In the genomic region with DNA sequence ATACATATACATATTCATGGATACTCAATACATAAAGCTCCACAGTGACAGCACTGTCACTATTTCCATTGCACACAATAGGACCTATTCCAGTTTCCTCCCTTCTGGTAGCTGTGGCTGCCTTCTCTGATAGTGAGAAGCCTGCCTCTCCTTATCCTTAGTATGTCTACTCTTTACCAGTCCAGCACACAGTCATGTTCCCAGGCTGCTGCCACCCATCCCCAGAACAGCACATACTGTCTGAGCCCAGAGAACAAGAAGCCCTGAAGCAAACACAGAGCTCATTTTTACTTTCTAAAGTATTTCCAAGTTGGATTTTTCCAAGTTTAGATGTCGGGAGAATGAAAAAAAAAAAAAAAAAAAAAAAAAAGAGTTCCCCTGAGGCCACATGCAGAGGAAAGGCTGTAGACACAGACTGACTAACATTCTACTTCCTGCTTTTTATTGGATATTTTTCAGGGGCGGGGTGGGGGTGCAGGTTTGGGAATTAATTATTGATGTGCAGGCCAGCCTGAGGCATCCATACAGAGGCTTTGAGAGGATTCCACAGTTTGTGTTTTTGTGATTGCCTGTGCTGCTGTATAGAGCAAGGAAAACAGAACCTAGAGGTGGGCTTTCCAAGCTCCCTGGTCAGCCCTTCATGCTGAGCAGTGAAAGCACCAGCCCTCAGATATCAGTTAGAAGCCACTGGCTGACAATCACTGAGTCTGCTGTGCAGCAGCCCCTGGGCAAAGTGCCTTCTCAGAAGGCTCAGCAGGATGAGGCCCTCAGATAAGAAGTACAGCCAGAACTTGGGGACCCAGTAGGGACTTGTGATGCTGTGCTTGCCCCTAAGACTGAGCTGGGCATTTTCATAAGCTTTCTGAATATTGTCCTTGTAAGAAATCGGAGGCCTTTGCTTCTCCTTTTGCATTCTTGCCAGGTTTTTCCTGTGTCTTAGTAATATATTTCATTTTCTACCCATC, we compare ENCODE assay signal across 15 mouse cellular contexts. TPM values are rescaled to one million over a fixed set of nuclear protein-coding genes. Genes with fewer than 3 reads are reported as not detected.
DNase-seq lines count a peak whose midpoint lies in the region; ATAC-seq lines count a peak whose summit lies in the region.
"Had no signal": no experiment of that assay in that cellular context is flagged by ENCODE, and none has a peak within 500 bp of the region (broad histone marks: within the 10 kb centered on the region; RNA-seq: fewer than 3 reads in every experiment).

No protein-coding gene starts in this region.

- peaks cover 3% of the 10 kb centered on the region; the same call in 1 of the 2 replicates for H3K4me1 ChIP-seq in limb, embryonic 10.5 days
- H3K4me1 ChIP-seq in hindbrain, embryonic 10.5 days (replicated peaks) = no peaks in the 10 kb centered on the region
- H3K4me1 ChIP-seq in hindbrain, embryonic 14.5 days (replicated peaks; ENCODE audit: control insufficient read depth, insufficient read depth, low read length) = no peaks in the 10 kb centered on the region
- H3K4me1 ChIP-seq in midbrain, embryonic 16.5 days (ENCODE audit: control insufficient read depth, insufficient read depth, low read length) = no peaks in the 10 kb centered on the region
- H3K4me1 ChIP-seq: hindbrain, embryonic 15.5 days; midbrain, embryonic 10.5 days had no signal

- WGBS in limb, embryonic 10.5 days = 75% methylated on average over 3 of the region's 3 CpGs
- 74% methylated on average over 3 of the region's 3 CpGs for WGBS in hindbrain, embryonic 10.5 days
- 75% methylated on average over 3 of the region's 3 CpGs for WGBS in hindbrain, embryonic 14.5 days
- 72% methylated on average over 3 of the region's 3 CpGs for WGBS in midbrain, embryonic 16.5 days

- no peak overlapping the region for H3K4me3 ChIP-seq in limb, embryonic 10.5 days
- no peak overlapping the region for H3K4me3 ChIP-seq in hindbrain, embryonic 10.5 days
- H3K4me3 ChIP-seq in hindbrain, embryonic 14.5 days (replicated peaks; ENCODE audit: low read length) = no peak overlapping the region
- no peak overlapping the region for H3K4me3 ChIP-seq in midbrain, embryonic 16.5 days (ENCODE audit: low read depth, low read length)
- H3K4me3 ChIP-seq: hindbrain, embryonic 15.5 days; midbrain, embryonic 10.5 days had no signal

- no peaks in the 10 kb centered on the region for H3K36me3 ChIP-seq in limb, embryonic 10.5 days
- H3K36me3 ChIP-seq in hindbrain, embryonic 10.5 days = no peaks in the 10 kb centered on the region
- no peaks in the 10 kb centered on the region for H3K36me3 ChIP-seq in hindbrain, embryonic 14.5 days (replicated peaks; ENCODE audit: control insufficient read depth, insufficient read depth)
- no peaks in the 10 kb centered on the region for H3K36me3 ChIP-seq in midbrain, embryonic 16.5 days (ENCODE audit: control insufficient read depth, insufficient read depth, low read length)
- H3K36me3 ChIP-seq: hindbrain, embryonic 15.5 days; midbrain, embryonic 10.5 days had no signal

- H3K27ac ChIP-seq in limb, embryonic 10.5 days = 0 out of 2 replicates have a peak overlapping the region, but pooled peaks have one; percentile 19
- no peak overlapping the region for H3K27ac ChIP-seq in hindbrain, embryonic 10.5 days
- no peak overlapping the region for H3K27ac ChIP-seq in hindbrain, embryonic 14.5 days
- no peak overlapping the region for H3K27ac ChIP-seq in midbrain, embryonic 16.5 days (ENCODE audit: low read length)
- H3K27ac ChIP-seq: hindbrain, embryonic 15.5 days; midbrain, embryonic 10.5 days had no signal

- no peak for ATAC-seq in hindbrain, embryonic 14.5 days (ENCODE audit: low FRiP score)
- no peak for ATAC-seq in midbrain, embryonic 16.5 days

- H3K9me3 ChIP-seq in limb, embryonic 10.5 days (replicated peaks) = no peaks in the 10 kb centered on the region
- no peaks in the 10 kb centered on the region for H3K9me3 ChIP-seq in hindbrain, embryonic 10.5 days
- no peaks in the 10 kb centered on the region for H3K9me3 ChIP-seq in hindbrain, embryonic 14.5 days (ENCODE audit: control insufficient read depth, low read length)
- H3K9me3 ChIP-seq in midbrain, embryonic 16.5 days (replicated peaks; ENCODE audit: control insufficient read depth, low read length, poor library complexity, severe bottlenecking) = no peaks in the 10 kb centered on the region
- H3K9me3 ChIP-seq: hindbrain, embryonic 15.5 days; midbrain, embryonic 10.5 days had no signal

- no peaks in the 10 kb centered on the region for H3K27me3 ChIP-seq in limb, embryonic 10.5 days (ENCODE audit: low read depth, poor library complexity, severe bottlenecking)
- H3K27me3 ChIP-seq in hindbrain, embryonic 10.5 days (ENCODE audit: insufficient read depth, poor library complexity, severe bottlenecking) = no peaks in the 10 kb centered on the region
- no peaks in the 10 kb centered on the region for H3K27me3 ChIP-seq in hindbrain, embryonic 14.5 days (ENCODE audit: control insufficient read depth, insufficient read depth, low read length)
- H3K27me3 ChIP-seq in midbrain, embryonic 16.5 days (ENCODE audit: control insufficient read depth, insufficient read depth, low read depth, low read length) = no peaks in the 10 kb centered on the region
- H3K27me3 ChIP-seq: hindbrain, embryonic 15.5 days had no signal

- no peak overlapping the region for H3K4me2 ChIP-seq in hindbrain, embryonic 14.5 days (replicated peaks)
- no peak overlapping the region for H3K4me2 ChIP-seq in midbrain, embryonic 16.5 days (ENCODE audit: low read length)
- H3K4me2 ChIP-seq: hindbrain, embryonic 15.5 days; lung, embryonic 14.5 days had no signal

- no peak overlapping the region for H3K9ac ChIP-seq in hindbrain, embryonic 14.5 days
- H3K9ac ChIP-seq in midbrain, embryonic 16.5 days (ENCODE audit: low read depth, low read length) = no peak overlapping the region
- H3K9ac ChIP-seq: hindbrain, embryonic 15.5 days; lung, embryonic 14.5 days had no signal

- peak; percentile 45 to 56 for DNase-seq in heart, adult 18-20 months
- DNase-seq in heart, postnatal 4 days = no peak
- peak; percentile 19 for DNase-seq in 3134 (ENCODE audit: extremely low read depth, insufficient read length, low spot score)
- DNase-seq in brain, adult 2 months (ENCODE audit: low read depth, low spot score) = peak; percentile 26
- DNase-seq in limb, embryonic 10.5 days (ENCODE audit: low spot score) = no peak
- DNase-seq in hindbrain, embryonic 10.5 days (ENCODE audit: low spot score) = no peak
- no peak for DNase-seq in hindbrain, embryonic 14.5 days (ENCODE audit: low spot score)
- DNase-seq: cerebellum, adult 8-10 months; lung, embryonic 14.5 days; thymus, adult 18-20 months had no signal

RNA-seq across cellular contexts. Expression of a gene that starts 4.1 kb away (rescaled TPM):
- not detected for total RNA-seq in heart, adult 18-20 months (2021)
- not detected for total RNA-seq in heart, postnatal 4 days (2021)
- polyA plus RNA-seq in limb, embryonic 10.5 days (2016; fragmentation: Nextera tagmentation; extraction: Ambion mirVana) = not detected in 2 replicates
- not detected in 2 replicates for polyA plus RNA-seq in hindbrain, embryonic 10.5 days (2016; fragmentation: Nextera tagmentation; extraction: Ambion mirVana)
- not detected in 2 replicates for polyA plus RNA-seq in hindbrain, embryonic 14.5 days (2014; fragmentation: Nextera tagmentation; extraction: Ambion mirVana)
- polyA plus RNA-seq in midbrain, embryonic 16.5 days (2015; fragmentation: Nextera tagmentation; extraction: Ambion mirVana) = not detected in 2 replicates
- total RNA-seq: adrenal gland, postnatal 4 days; left cerebral cortex, adult 8-10 months had no signal
- polyA plus RNA-seq: hindbrain, embryonic 15.5 days; lung, embryonic 14.5 days; midbrain, embryonic 10.5 days had no signal

RNA-seq across cellular contexts. Expression of a gene that starts 20.3 kb away (rescaled TPM):
- 1 to 10 TPM; 5.5 to 5.9 TPM for total RNA-seq in heart, adult 18-20 months (2021)
- 1 to 10 TPM; 7.6 to 9.1 TPM for total RNA-seq in heart, postnatal 4 days (2021)
- polyA plus RNA-seq in limb, embryonic 10.5 days (2016; fragmentation: Nextera tagmentation; extraction: Ambion mirVana) = 1.0 and 3.7 TPM in 2 replicates
- 0.98 and 1.2 TPM in 2 replicates for polyA plus RNA-seq in hindbrain, embryonic 10.5 days (2016; fragmentation: Nextera tagmentation; extraction: Ambion mirVana)
- polyA plus RNA-seq in hindbrain, embryonic 14.5 days (2014; fragmentation: Nextera tagmentation; extraction: Ambion mirVana) = 2.1 TPM in 2 replicates
- polyA plus RNA-seq in midbrain, embryonic 16.5 days (2015; fragmentation: Nextera tagmentation; extraction: Ambion mirVana) = 1.1 and 1.2 TPM in 2 replicates

RNA-seq across cellular contexts. Expression of a gene that starts 45.2 kb away (rescaled TPM):
- total RNA-seq in heart, adult 18-20 months (2021) = under 1 TPM in 1 of 2 experiments, not detected in 1; 0.69 TPM
- total RNA-seq in heart, postnatal 4 days (2021) = not detected
- 0.15 TPM in 1 of 2 replicates, not detected in the other for polyA plus RNA-seq in limb, embryonic 10.5 days (2016; fragmentation: Nextera tagmentation; extraction: Ambion mirVana)
- polyA plus RNA-seq in hindbrain, embryonic 10.5 days (2016; fragmentation: Nextera tagmentation; extraction: Ambion mirVana) = 0.45 and 2.1 TPM in 2 replicates
- 1.7 and 1.8 TPM in 2 replicates for polyA plus RNA-seq in hindbrain, embryonic 14.5 days (2014; fragmentation: Nextera tagmentation; extraction: Ambion mirVana)
- 1.2 and 1.3 TPM in 2 replicates for polyA plus RNA-seq in midbrain, embryonic 16.5 days (2015; fragmentation: Nextera tagmentation; extraction: Ambion mirVana)
- polyA plus RNA-seq: lung, embryonic 14.5 days; midbrain, embryonic 10.5 days had no signal

RNA-seq across cellular contexts. Expression of a gene that starts 47.8 kb away (rescaled TPM):
- total RNA-seq in heart, adult 18-20 months (2021) = 10 to 100 TPM; 27.6 to 34.6 TPM
- total RNA-seq in heart, postnatal 4 days (2021) = 10 to 100 TPM; 30.8 to 30.9 TPM
- 13.2 and 16.7 TPM in 2 replicates for polyA plus RNA-seq in limb, embryonic 10.5 days (2016; fragmentation: Nextera tagmentation; extraction: Ambion mirVana)
- polyA plus RNA-seq in hindbrain, embryonic 10.5 days (2016; fragmentation: Nextera tagmentation; extraction: Ambion mirVana) = 14.2 and 14.7 TPM in 2 replicates
- 16.1 and 17.4 TPM in 2 replicates for polyA plus RNA-seq in hindbrain, embryonic 14.5 days (2014; fragmentation: Nextera tagmentation; extraction: Ambion mirVana)
- 19.5 and 20.2 TPM in 2 replicates for polyA plus RNA-seq in midbrain, embryonic 16.5 days (2015; fragmentation: Nextera tagmentation; extraction: Ambion mirVana)

Comparison
In these comparisons a context has a peak if more than half of its experiments do, and no peak if none do; other contexts are left out.
1. DNase-seq: peak in heart, adult 18-20 months (2 of 2), 3134 (single experiment) and brain, adult 2 months (single experiment); none in heart, postnatal 4 days (single experiment), limb, embryonic 10.5 days (single experiment), hindbrain, embryonic 10.5 days (single experiment) and hindbrain, embryonic 14.5 days (single experiment).